Mouse (Mus musculus) gastrocnemius, postnatal 14 days (tissue): ENCODE measurements around the gene H2afz. TPM values are rescaled to one million over a fixed set of nuclear protein-coding genes. Genes with fewer than 3 reads are reported as not detected.
"Not testable (repeated sequence)": the region's sequence is repeated elsewhere in the genome, so short reads cannot be mapped to it uniquely, and the experiment has no call there.

ENCODE experiments used
- DNase-seq: peaks from one replicate; pipeline ENCODE4 v3.0.0; 2021; ENCODE audit warnings: mixed read lengths
- intact Hi-C: fragments of 180-260 bp; cut with DNase I; formaldehyde crosslinking; loops from one replicate; pipeline ENCODE4 v1.15.1; 2025; ENCODE audit warnings: low total_unique reads
- long read RNA-seq, 2 experiments: library from polyadenylated mRNA; stranded (forward); transcript quantifications; one replicate each; pipeline ENCODE4 v2.0.0; 2021
- total RNA-seq, 2 experiments: library from RNA; stranded (reverse); gene quantifications; 2 replicates each; pipeline ENCODE4 v1.2.3; 2021

The H2afz gene
- 10 to 100 TPM; 87.8 to 95.7 TPM for total RNA-seq
- long read RNA-seq, experiment 1, transcript H2afz-201 (5 exons, 1,069 nt) = major isoform, 119 of 125 reads
- long read RNA-seq, experiment 1, partial matches to known transcripts = 3 of 125 reads
- long read RNA-seq, experiment 1, other reads (novel, unspliced or antisense) = 3 of 125 reads
- long read RNA-seq, experiment 2, transcript H2afz-201 (5 exons, 1,069 nt) = major isoform, 115 of 125 reads
- long read RNA-seq, experiment 2, partial matches to known transcripts = 6 of 125 reads
- long read RNA-seq, experiment 2, other reads (novel, unspliced or antisense) = 4 of 125 reads

- DNase-seq = peak; percentile 99
- intact Hi-C loops = loop anchor here (10.0 kb wide), 1 partner anchor 280 kb away; the partner anchor contains the start of genes Mttp and Trmt10a
These were observed at the start of gene H2afz for GRCm38 (mm10) chr3:137864124-137864987. H2afz (plus strand) TSS chr3:137864487.

GRCm38 (mm10) chr3:137818713-137819112 lies 45.6 kb upstream of the H2afz start:
- DNase-seq = no peak
- intact Hi-C loops = no loop called here

GRCm38 (mm10) chr3:137820688-137821467 lies 43.4 kb upstream of the H2afz start:
- intact Hi-C loops = no loop called here
- DNase-seq = no peak

GRCm38 (mm10) chr3:137823317-137823716 lies 41.0 kb upstream of the H2afz start:
- no peak for DNase-seq
- intact Hi-C loops = no loop called here

- intact Hi-C loops = no loop called here
- DNase-seq = no peak
These were observed 36.6 kb upstream of the H2afz start for GRCm38 (mm10) chr3:137827678-137828077.

- DNase-seq = no peak
- intact Hi-C loops = no loop called here
These were observed 33.1 kb upstream of the H2afz start for GRCm38 (mm10) chr3:137831156-137831555.

GRCm38 (mm10) chr3:137833128-137833527 lies 31.2 kb upstream of the H2afz start:
- intact Hi-C loops = no loop called here
- DNase-seq = no peak

- no peak for DNase-seq
- intact Hi-C loops = no loop called here
These were observed 30.6 kb upstream of the H2afz start for GRCm38 (mm10) chr3:137833698-137834097.

GRCm38 (mm10) chr3:137836543-137836942 lies 27.7 kb upstream of the H2afz start:
- DNase-seq = no peak
- intact Hi-C loops = no loop called here

GRCm38 (mm10) chr3:137838160-137838559 lies 26.1 kb upstream of the H2afz start:
- intact Hi-C loops = no loop called here
- no peak for DNase-seq

GRCm38 (mm10) chr3:137842944-137843343 lies 21.3 kb upstream of the H2afz start:
- no peak for DNase-seq
- intact Hi-C loops = no loop called here

- intact Hi-C loops = no loop called here
- no peak for DNase-seq
These were observed 20.0 kb upstream of the H2afz start for GRCm38 (mm10) chr3:137844263-137844662.

- DNase-seq = no peak
- intact Hi-C loops = no loop called here
These were observed 17.7 kb upstream of the H2afz start for GRCm38 (mm10) chr3:137846552-137846951.

GRCm38 (mm10) chr3:137848354-137848753 lies 15.9 kb upstream of the H2afz start:
- intact Hi-C loops = no loop called here

GRCm38 (mm10) chr3:137849697-137850096 lies 14.6 kb upstream of the H2afz start:
- intact Hi-C loops = no loop called here
- DNase-seq = no peak

More at GRCm38 (mm10) chr3:137848354-137848753, 15.9 kb upstream of the H2afz start:
- DNase-seq = no peak

- intact Hi-C loops = no loop called here
- no peak for DNase-seq
These were observed 13.1 kb upstream of the H2afz start for GRCm38 (mm10) chr3:137851196-137851595.

- DNase-seq, intact Hi-C loops: not testable (repeated sequence)
These were observed 11.3 kb upstream of the H2afz start for GRCm38 (mm10) chr3:137853011-137853410.

GRCm38 (mm10) chr3:137855328-137855727 lies 9.0 kb upstream of the H2afz start:
- DNase-seq = no peak
- intact Hi-C loops = no loop called here

GRCm38 (mm10) chr3:137856061-137856460 lies 8.2 kb upstream of the H2afz start:
- intact Hi-C loops = no loop called here
- DNase-seq = no peak
